Mouse (Mus musculus) lung, embryonic 14.5 days (tissue): ENCODE measurements around the gene Tcf21. TPM values are rescaled to one million over a fixed set of nuclear protein-coding genes. Genes with fewer than 3 reads are reported as not detected.

Source experiments
- ATAC-seq: fragments of 200-750 bp; cut with Nextera tagmentation; 2 replicates; pipeline ENCODE4 v1.8.0; 2017; ENCODE audit warnings: mild to moderate bottlenecking, moderate TSS enrichment, moderate library complexity; ENCODE audit not compliant: insufficient read depth
- DNase-seq: peaks from one replicate; pipeline ENCODE4 v3.0.0-alpha.2; 2015
- H3K27ac ChIP-seq: fragments of 300-500 bp; sonication (generic); 2 replicates; pipeline ENCODE4 v1.5.1; 2014; ENCODE audit warnings: low read depth, mild to moderate bottlenecking, moderate library complexity
- H3K27me3 ChIP-seq: fragments of 300-500 bp; sonication (generic); 2 replicates; pipeline ENCODE4 v1.6.1; 2014; ENCODE audit warnings: low read length, control low read depth; ENCODE audit not compliant: insufficient read depth
- H3K36me3 ChIP-seq: fragments of 300-500 bp; sonication (generic); 2 replicates; pipeline ENCODE4 v1.6.1; 2014; ENCODE audit warnings: control low read depth; ENCODE audit not compliant: insufficient read depth
- H3K4me1 ChIP-seq: fragments of 300-500 bp; sonication (generic); 2 replicates; pipeline ENCODE4 v1.6.1; 2014; ENCODE audit warnings: antibody characterized with exemption, control low read depth; ENCODE audit not compliant: insufficient read depth
- H3K4me2 ChIP-seq: fragments of 300-500 bp; sonication (generic); 2 replicates; pipeline ENCODE4 v1.6.1; 2014; ENCODE audit warnings: mild to moderate bottlenecking
- H3K4me3 ChIP-seq: fragments of 300-500 bp; sonication (generic); 2 replicates; pipeline ENCODE4 v1.5.1; 2014; ENCODE audit warnings: low read depth, low read length
- H3K9ac ChIP-seq: fragments of 300-500 bp; sonication (generic); 2 replicates; pipeline ENCODE4 v1.6.1; 2014
- H3K9me3 ChIP-seq: fragments of 300-500 bp; sonication (generic); 2 replicates; pipeline ENCODE4 v1.6.1; 2016; ENCODE audit warnings: low read depth, low read length, control low read depth
- CTCF ChIP-seq: IDR thresholded peaks from 2 replicates; pipeline ENCODE4 v1.5.1; 2016; ENCODE audit warnings: antibody characterized with exemption, low read depth
- WGBS: fragments of 180-500 bp; shearing (Covaris S2); extraction: QIAGEN DNeasy Blood & Tissue Kit; methylation state at CpG from one replicate; pipeline ENCODE4 v1.1.7; 2014; 5-methylcytosine and 5-hydroxymethylcytosine counted together
- polyA plus RNA-seq: library from polyadenylated mRNA; unstranded; fragments of >200 nt; fragmentation: Nextera tagmentation; extraction: Ambion mirVana; gene quantifications from 2 replicates; pipeline ENCODE4 v1.2.1, GENCODE M21; 2014

Tcf21 gene
- polyA plus RNA-seq, 1 experiment from 2014 or later, result 227 TPM

- Histone ChIP-seq H3K4me2 (peak overlapping the region; percentile 58), H3K9ac (0 out of 2 replicates have a peak overlapping the region, but pooled peaks have one; percentile 17), H3K27me3 (peaks cover 13% of the 10 kb centered on the region), H3K36me3 (0 out of 2 replicates have a peak, but pooled peaks cover 7% of the 10 kb centered on the region), H3K4me1 (peaks cover 6% of the 10 kb centered on the region), H3K27ac (peak overlapping the region; percentile 97; the same call in 1 of the 2 replicates), H3K4me3 (peak overlapping the region; percentile 67; the same call in 1 of the 2 replicates), H3K9me3 (no peaks in the 10 kb centered on the region)
- no peak for TF ChIP-seq CTCF
- whole genome bisulfite sequencing, result 38% methylated on average over 1 of the region's 1 CpGs
- ATAC-seq, result no peak
- DNase-seq, result peak; percentile 51
Observed at GRCm38 (mm10) chr10:22821267-22821666, 1.3 kb upstream of the Tcf21 start.

DNA sequence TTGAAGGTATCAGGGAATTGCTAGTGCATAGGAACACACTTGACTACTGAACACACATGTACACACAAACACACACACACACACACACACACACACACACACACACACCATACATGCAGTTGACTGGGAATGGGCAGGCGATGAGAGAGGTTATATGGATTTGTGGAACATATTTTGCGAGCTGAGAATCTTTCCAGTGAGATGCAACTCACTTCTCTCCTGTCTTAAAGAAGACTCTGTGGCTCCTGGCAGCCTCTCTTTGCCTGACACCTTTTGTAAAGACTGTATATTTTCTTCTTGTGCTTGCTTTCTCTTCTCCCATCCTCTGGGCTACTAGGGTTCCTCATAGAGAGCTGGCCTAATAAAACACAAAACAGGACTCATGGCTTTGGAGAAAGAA is 867 bp upstream of the Tcf21 start:
- H3K4me3 ChIP-seq, result peak overlapping the region; percentile 67
- no peak for ATAC-seq

DNA sequence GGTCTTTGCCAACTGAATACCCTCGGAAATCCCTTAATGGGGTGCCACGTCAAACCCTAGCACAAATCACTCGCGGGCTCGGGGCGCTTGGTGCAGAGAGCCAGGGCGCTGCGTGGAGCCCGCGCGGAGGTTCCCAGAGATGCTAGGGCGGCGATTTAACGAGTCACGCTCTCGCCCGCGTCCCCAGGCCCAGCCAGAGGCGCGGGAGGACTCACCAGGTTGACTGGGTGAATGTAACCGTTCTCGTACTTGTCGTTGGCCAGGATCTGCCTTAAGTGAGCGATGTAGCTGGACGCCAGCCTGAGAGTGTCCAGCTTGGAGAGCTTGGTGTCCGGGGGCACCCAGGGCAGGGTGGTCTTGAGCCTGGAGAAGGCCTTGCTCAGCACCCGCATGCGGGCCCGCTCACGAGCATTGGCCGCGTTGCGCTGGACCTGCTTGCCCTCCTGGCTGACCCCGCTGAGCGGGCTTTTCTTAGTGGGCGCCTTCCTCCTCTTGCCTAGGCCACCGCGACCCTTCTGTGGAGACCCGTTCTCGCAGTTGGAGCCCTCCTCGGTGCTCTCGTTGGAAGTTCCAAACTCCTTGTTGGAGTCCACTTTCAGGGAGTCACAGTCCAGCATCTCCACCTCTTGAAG is 619 bp downstream of the Tcf21 start:
- TF ChIP-seq CTCF, result no peak
- WGBS, result under 1% methylated on average over 42 of the region's 42 CpGs
- H3K4me1 ChIP-seq, result peaks cover 6% of the 10 kb centered on the region
- H3K36me3 ChIP-seq, result peaks cover 7% of the 10 kb centered on the region; the same call in 1 of the 2 replicates
- H3K9ac ChIP-seq, result peak overlapping the region; percentile 95
- H3K27ac ChIP-seq, result peak overlapping the region; percentile 97
- no peak for ATAC-seq
- peaks cover 18% of the 10 kb centered on the region for H3K27me3 ChIP-seq
- H3K4me3 ChIP-seq, result peak overlapping the region; percentile 67
- peak overlapping the region; percentile 58 for H3K4me2 ChIP-seq
- no peaks in the 10 kb centered on the region for H3K9me3 ChIP-seq
- peak; percentile 62 for DNase-seq

More for the DNA sequence above, 867 bp upstream of the Tcf21 start:
- H3K4me2 ChIP-seq, result peak overlapping the region; percentile 58
- peaks cover 17% of the 10 kb centered on the region for H3K27me3 ChIP-seq
- DNase-seq, result no peak
- H3K4me1 ChIP-seq, result peaks cover 6% of the 10 kb centered on the region
- H3K9ac ChIP-seq, result 0 out of 2 replicates have a peak overlapping the region, but pooled peaks have one; percentile 17
- H3K27ac ChIP-seq, result peak overlapping the region; percentile 97; the same call in 1 of the 2 replicates
- no peaks in the 10 kb centered on the region for H3K9me3 ChIP-seq
- H3K36me3 ChIP-seq, result peaks cover 7% of the 10 kb centered on the region; the same call in 1 of the 2 replicates
- no peak for TF ChIP-seq CTCF
- 40% methylated on average over 2 of the region's 2 CpGs for WGBS

DNA sequence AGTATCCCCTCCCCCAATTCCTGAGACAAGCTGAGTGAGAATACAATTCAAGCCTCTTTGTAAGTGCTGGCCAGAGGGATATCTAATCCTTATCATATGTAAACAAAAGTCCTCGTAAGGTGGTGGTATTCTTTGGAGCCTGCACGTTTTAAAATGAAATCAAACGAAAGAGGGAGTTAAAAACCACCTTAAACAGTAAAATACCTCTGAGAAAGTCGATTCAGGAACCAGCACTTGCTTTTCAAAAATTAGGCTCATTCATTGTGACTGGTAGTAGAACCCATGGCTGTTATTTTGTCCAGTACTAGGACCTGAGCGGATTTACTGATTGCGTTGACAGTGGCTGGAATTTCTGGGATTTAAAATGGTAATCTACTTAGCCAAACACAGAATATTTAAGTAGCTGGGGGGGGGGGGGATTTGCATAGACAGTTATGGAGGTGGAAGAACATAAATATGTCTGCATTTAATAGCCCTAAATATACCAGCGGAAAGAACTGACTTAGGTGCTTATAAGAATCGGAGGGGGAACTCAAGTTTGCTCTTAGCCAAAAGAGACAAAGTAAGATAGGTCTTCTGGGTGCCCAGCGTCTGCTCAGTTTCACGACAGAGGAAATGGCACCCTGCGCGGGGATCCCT is 1.3 kb downstream of the Tcf21 start:
- Histone ChIP-seq H3K27ac (peak overlapping the region; percentile 97), H3K4me1 (peaks cover 6% of the 10 kb centered on the region), H3K4me3 (peak overlapping the region; percentile 67), H3K27me3 (peaks cover 21% of the 10 kb centered on the region), H3K36me3 (peaks cover 7% of the 10 kb centered on the region; the same call in 1 of the 2 replicates), H3K9ac (peak overlapping the region; percentile 95), H3K4me2 (peak overlapping the region; percentile 58), H3K9me3 (no peaks in the 10 kb centered on the region)
- WGBS, result under 1% methylated on average over 12 of the region's 12 CpGs
- no peak for TF ChIP-seq CTCF
- peak; percentile 54 for DNase-seq
- ATAC-seq, result no peak

DNA sequence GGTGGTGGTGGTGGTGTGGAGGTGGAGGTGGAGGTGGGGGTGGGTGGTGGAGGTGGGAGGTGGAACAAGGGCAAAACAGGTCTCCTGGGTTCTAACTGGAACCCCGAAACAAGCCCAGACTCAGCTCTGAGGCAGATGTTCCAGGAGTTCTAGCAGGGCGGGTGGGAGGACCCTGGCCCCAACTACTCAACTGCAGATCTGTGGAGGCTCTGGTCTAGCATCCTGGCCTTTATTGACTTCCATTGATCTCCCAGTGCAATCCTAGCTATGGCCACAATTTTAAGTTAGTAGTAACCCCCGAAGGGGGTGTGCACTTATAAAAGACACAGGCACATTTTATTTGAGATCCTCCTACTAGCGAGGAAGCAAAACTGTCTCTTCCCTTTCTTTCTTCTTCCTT is 2.0 kb downstream of the Tcf21 start:
- peak overlapping the region; percentile 67 for H3K4me3 ChIP-seq

GRCm38 (mm10) chr10:22817561-22817960 is 2.4 kb downstream of the Tcf21 start:
- peak; percentile 60 for DNase-seq
- Histone ChIP-seq H3K4me3 (peak overlapping the region; percentile 67), H3K9me3 (no peaks in the 10 kb centered on the region), H3K27ac (peak overlapping the region; percentile 97), H3K4me1 (no peaks in the 10 kb centered on the region; the same call in 1 of the 2 replicates), H3K27me3 (peaks cover 23% of the 10 kb centered on the region), H3K36me3 (peaks cover 7% of the 10 kb centered on the region; the same call in 1 of the 2 replicates), H3K9ac (peak overlapping the region; percentile 95), H3K4me2 (peak overlapping the region; percentile 58)
- TF ChIP-seq CTCF, result no peak
- ATAC-seq, result no peak
- 3% methylated on average over 18 of the region's 18 CpGs for WGBS

More for the DNA sequence above, 2.0 kb downstream of the Tcf21 start:
- peaks cover 7% of the 10 kb centered on the region; the same call in 1 of the 2 replicates for H3K36me3 ChIP-seq
- H3K9me3 ChIP-seq, result no peaks in the 10 kb centered on the region
- H3K4me1 ChIP-seq, result peaks cover under 1% of the 10 kb centered on the region
- H3K4me2 ChIP-seq, result peak overlapping the region; percentile 58
- DNase-seq (peak; percentile 63), ATAC-seq (no peak)
- 5% methylated on average over 4 of the region's 4 CpGs for WGBS
- H3K27me3 ChIP-seq, result peaks cover 23% of the 10 kb centered on the region
- peak overlapping the region; percentile 95 for H3K9ac ChIP-seq
- H3K27ac ChIP-seq, result peak overlapping the region; percentile 97
- no peak for TF ChIP-seq CTCF
